Mouse (Mus musculus): ENCODE data around the gene Rasl11b.

Gene Rasl11b

GRCm38 (mm10) chr5:74188076-74188475 is 7.0 kb upstream of the Rasl11b start:
- no peak for DNase-seq (ENCODE audit: low spot score)

- no peak for DNase-seq (ENCODE audit: low spot score)
Measured at GRCm38 (mm10) chr5:74188886-74189285, 6.2 kb upstream of the Rasl11b start.

- DNase-seq (ENCODE audit: low spot score) = no peak
Measured at GRCm38 (mm10) chr5:74189484-74190160, 5.5 kb upstream of the Rasl11b start.

GRCm38 (mm10) chr5:74190161-74190491 is 5.0 kb upstream of the Rasl11b start:
- DNase-seq (ENCODE audit: low spot score) = no peak

GRCm38 (mm10) chr5:74190911-74191310 is 4.2 kb upstream of the Rasl11b start:
- DNase-seq (ENCODE audit: low spot score) = no peak

GRCm38 (mm10) chr5:74193008-74193407 is 2.1 kb upstream of the Rasl11b start:
- no peak for DNase-seq (ENCODE audit: low spot score)

- peak; percentile 52 for DNase-seq (ENCODE audit: low spot score)
Measured at GRCm38 (mm10) chr5:74193626-74194025, 1.5 kb upstream of the Rasl11b start.

GRCm38 (mm10) chr5:74194027-74194840 is 852 bp upstream of the Rasl11b start:
- DNase-seq (ENCODE audit: low spot score) = no peak

GRCm38 (mm10) chr5:74195614-74196306 is 674 bp downstream of the Rasl11b start:
- peak; percentile 64 for DNase-seq (ENCODE audit: low spot score)

GRCm38 (mm10) chr5:74196307-74196618 is 1.2 kb downstream of the Rasl11b start:
- peak; percentile 75 for DNase-seq (ENCODE audit: low spot score)

- DNase-seq (ENCODE audit: low spot score) = no peak
Measured at GRCm38 (mm10) chr5:74197541-74198330, 2.6 kb downstream of the Rasl11b start.

- no peak for DNase-seq (ENCODE audit: low spot score)
Measured at GRCm38 (mm10) chr5:74198446-74198845, 3.4 kb downstream of the Rasl11b start.

GRCm38 (mm10) chr5:74199793-74200192 is 4.7 kb downstream of the Rasl11b start:
- no peak for DNase-seq (ENCODE audit: low spot score)

GRCm38 (mm10) chr5:74200481-74200880 is 5.4 kb downstream of the Rasl11b start:
- no peak for DNase-seq (ENCODE audit: low spot score)

- DNase-seq (ENCODE audit: low spot score) = peak; percentile 72
Measured at GRCm38 (mm10) chr5:74201570-74202357, 6.7 kb downstream of the Rasl11b start.

- no peak for DNase-seq (ENCODE audit: low spot score)
Measured at GRCm38 (mm10) chr5:74202515-74202914, 7.4 kb downstream of the Rasl11b start.

GRCm38 (mm10) chr5:74204465-74204864 is 9.4 kb downstream of the Rasl11b start:
- DNase-seq (ENCODE audit: low spot score) = no peak

GRCm38 (mm10) chr5:74205509-74205908 is 10.4 kb downstream of the Rasl11b start:
- peak; percentile 55 for DNase-seq (ENCODE audit: low spot score)

GRCm38 (mm10) chr5:74206038-74206437 is 11.0 kb downstream of the Rasl11b start:
- DNase-seq (ENCODE audit: low spot score) = no peak

GRCm38 (mm10) chr5:74206649-74207048 is 11.6 kb downstream of the Rasl11b start:
- no peak for DNase-seq (ENCODE audit: low spot score)

GRCm38 (mm10) chr5:74207209-74207608 is 12.1 kb downstream of the Rasl11b start:
- no peak for DNase-seq (ENCODE audit: low spot score)

Data from embryo, embryonic 10.5 days (tissue).